Mouse (Mus musculus): Measurements from ENCODE around the gene Rgs8. TPM values are rescaled to one million over a fixed set of nuclear protein-coding genes. Genes with fewer than 3 reads are reported as not detected.

The Rgs8 gene
- polyA plus RNA-seq, 1 experiment from 2014 or later = 0.24 TPM

- H3K27ac ChIP-seq (replicated peaks; ENCODE audit: low read depth, low read length) = no peak overlapping the region
- ATAC-seq (ENCODE audit: insufficient number of reproducible peaks, low FRiP score, low TSS enrichment, low read depth) (no peak), DNase-seq (ENCODE audit: low spot score) (no peak)
- no peak overlapping the region for H3K4me3 ChIP-seq (ENCODE audit: low read depth, low read length)
- no peaks in the 10 kb centered on the region for H3K9me3 ChIP-seq (ENCODE audit: control insufficient read depth, low read length)
- H3K36me3 ChIP-seq (ENCODE audit: control insufficient read depth, insufficient read depth, low read length) = no peaks in the 10 kb centered on the region
- peaks cover 20% of the 10 kb centered on the region for H3K4me1 ChIP-seq (ENCODE audit: control insufficient read depth, insufficient read depth, low read length)
- H3K27me3 ChIP-seq (ENCODE audit: control insufficient read depth, insufficient read depth, low read length) = no peaks in the 10 kb centered on the region
- 69% methylated on average over 4 of the region's 4 CpGs for WGBS
- no peak overlapping the region for H3K9ac ChIP-seq (ENCODE audit: low read length)
- no peak overlapping the region for H3K4me2 ChIP-seq (ENCODE audit: low read depth, severe bottlenecking)
These were observed 14.5 kb downstream of the Rgs8 start for GRCm38 (mm10) chr1:153667244-153667727.

DNA sequence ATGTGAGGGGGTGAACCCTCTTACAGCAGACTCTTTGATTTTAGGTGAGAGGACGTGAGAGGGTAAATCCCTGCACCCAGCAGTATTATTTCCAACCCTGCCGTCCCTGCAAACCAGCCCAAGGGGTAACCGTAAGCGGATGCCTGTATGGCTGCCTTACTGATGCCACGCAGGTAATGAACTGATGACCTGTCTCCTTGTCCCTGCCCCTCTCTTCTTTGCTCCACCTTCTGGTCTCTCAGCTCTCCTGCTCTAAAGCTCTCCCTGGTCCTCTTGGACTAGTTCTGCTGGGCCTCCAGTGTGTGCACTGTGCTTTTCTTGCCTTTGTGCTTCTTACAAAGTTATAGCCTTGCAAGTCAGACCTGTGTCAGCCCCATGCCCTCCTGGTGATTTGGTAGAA, 15.0 kb downstream of the Rgs8 start:
- DNase-seq (ENCODE audit: low spot score) (no peak), ATAC-seq (ENCODE audit: insufficient number of reproducible peaks, low FRiP score, low TSS enrichment, low read depth) (no peak)
- H3K36me3 ChIP-seq (ENCODE audit: control insufficient read depth, insufficient read depth, low read length) = no peaks in the 10 kb centered on the region
- no peaks in the 10 kb centered on the region for H3K9me3 ChIP-seq (ENCODE audit: control insufficient read depth, low read length)
- peaks cover 20% of the 10 kb centered on the region for H3K4me1 ChIP-seq (ENCODE audit: control insufficient read depth, insufficient read depth, low read length)
- no peaks in the 10 kb centered on the region for H3K27me3 ChIP-seq (ENCODE audit: control insufficient read depth, insufficient read depth, low read length)
- H3K4me2 ChIP-seq (ENCODE audit: low read depth, severe bottlenecking) = no peak overlapping the region
- 60% methylated on average over 5 of the region's 5 CpGs for WGBS
- H3K4me3 ChIP-seq (ENCODE audit: low read depth, low read length) = no peak overlapping the region
- no peak overlapping the region for H3K27ac ChIP-seq (replicated peaks; ENCODE audit: low read depth, low read length)
- no peak overlapping the region for H3K9ac ChIP-seq (ENCODE audit: low read length)

DNA sequence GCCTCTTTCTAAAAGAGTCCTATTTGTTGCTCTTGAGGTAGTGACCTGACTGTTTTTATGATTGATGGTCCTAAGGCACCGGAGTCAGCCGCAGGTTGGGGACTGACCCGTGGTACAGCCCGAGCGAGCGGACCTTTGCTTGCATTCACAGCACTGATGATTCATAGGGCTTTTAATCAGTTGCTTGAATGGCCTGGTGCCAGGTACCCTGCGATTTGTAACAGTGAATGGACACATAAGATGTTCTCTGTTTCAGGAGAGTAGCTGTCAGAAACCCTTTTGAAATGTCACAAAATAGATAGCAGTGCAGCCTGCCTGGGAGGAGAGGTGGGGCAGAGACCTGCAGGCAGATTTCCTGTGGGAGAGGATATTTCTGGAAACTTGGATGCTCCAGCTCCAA, 16.3 kb downstream of the Rgs8 start:
- Histone ChIP-seq H3K4me1 (ENCODE audit: control insufficient read depth, insufficient read depth, low read length) (peaks cover 20% of the 10 kb centered on the region), H3K4me3 (ENCODE audit: low read depth, low read length) (no peak overlapping the region), H3K4me2 (ENCODE audit: low read depth, severe bottlenecking) (no peak overlapping the region), H3K36me3 (ENCODE audit: control insufficient read depth, insufficient read depth, low read length) (no peaks in the 10 kb centered on the region), H3K9me3 (ENCODE audit: control insufficient read depth, low read length) (no peaks in the 10 kb centered on the region), H3K27ac (replicated peaks; ENCODE audit: low read depth, low read length) (no peak overlapping the region), H3K9ac (ENCODE audit: low read length) (no peak overlapping the region), H3K27me3 (ENCODE audit: control insufficient read depth, insufficient read depth, low read length) (no peaks in the 10 kb centered on the region)
- DNase-seq (ENCODE audit: low spot score) (no peak), ATAC-seq (ENCODE audit: insufficient number of reproducible peaks, low FRiP score, low TSS enrichment, low read depth) (no peak)
- WGBS = 83% methylated on average over 7 of the region's 7 CpGs

GRCm38 (mm10) chr1:153669728-153670127, 16.9 kb downstream of the Rgs8 start:
- Histone ChIP-seq H3K36me3 (ENCODE audit: control insufficient read depth, insufficient read depth, low read length) (no peaks in the 10 kb centered on the region), H3K4me3 (ENCODE audit: low read depth, low read length) (no peak overlapping the region), H3K9me3 (ENCODE audit: control insufficient read depth, low read length) (no peaks in the 10 kb centered on the region), H3K4me1 (ENCODE audit: control insufficient read depth, insufficient read depth, low read length) (peaks cover 20% of the 10 kb centered on the region), H3K27ac (replicated peaks; ENCODE audit: low read depth, low read length) (no peak overlapping the region), H3K4me2 (ENCODE audit: low read depth, severe bottlenecking) (no peak overlapping the region), H3K9ac (ENCODE audit: low read length) (no peak overlapping the region), H3K27me3 (ENCODE audit: control insufficient read depth, insufficient read depth, low read length) (no peaks in the 10 kb centered on the region)
- 74% methylated on average over 3 of the region's 3 CpGs for WGBS
- no peak for DNase-seq (ENCODE audit: low spot score)
- ATAC-seq (ENCODE audit: insufficient number of reproducible peaks, low FRiP score, low TSS enrichment, low read depth) = no peak

DNA sequence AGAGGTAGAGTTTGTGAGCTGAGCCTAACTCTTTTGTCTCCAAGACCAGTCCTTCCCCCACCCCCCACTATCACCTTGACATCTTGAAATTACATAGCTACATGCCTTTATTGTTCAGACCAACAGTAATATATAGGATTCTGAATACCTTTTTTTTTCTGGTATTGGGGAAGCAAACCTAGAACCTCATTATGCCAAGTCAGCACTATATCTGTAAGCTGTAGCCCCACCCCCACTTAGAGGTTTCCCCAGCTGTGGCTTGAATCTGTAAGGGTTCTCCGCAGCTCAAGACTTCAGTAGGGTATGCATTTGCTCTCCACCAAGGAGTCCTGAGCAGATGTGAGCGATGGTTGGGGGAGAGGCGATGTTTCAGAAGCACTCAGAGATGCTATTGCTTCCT, 18.5 kb downstream of the Rgs8 start:
- Histone ChIP-seq H3K27ac (replicated peaks; ENCODE audit: low read depth, low read length) (no peak overlapping the region), H3K27me3 (ENCODE audit: control insufficient read depth, insufficient read depth, low read length) (no peaks in the 10 kb centered on the region), H3K4me3 (ENCODE audit: low read depth, low read length) (no peak overlapping the region), H3K4me1 (ENCODE audit: control insufficient read depth, insufficient read depth, low read length) (peaks cover 6% of the 10 kb centered on the region), H3K9ac (ENCODE audit: low read length) (no peak overlapping the region), H3K4me2 (ENCODE audit: low read depth, severe bottlenecking) (no peak overlapping the region), H3K9me3 (ENCODE audit: control insufficient read depth, low read length) (no peaks in the 10 kb centered on the region), H3K36me3 (ENCODE audit: control insufficient read depth, insufficient read depth, low read length) (no peaks in the 10 kb centered on the region)
- ATAC-seq (ENCODE audit: insufficient number of reproducible peaks, low FRiP score, low TSS enrichment, low read depth) = no peak
- DNase-seq (ENCODE audit: low spot score) = no peak
- 73% methylated on average over 3 of the region's 3 CpGs for WGBS

GRCm38 (mm10) chr1:153672698-153673097, 19.9 kb downstream of the Rgs8 start:
- 81% methylated on average over 9 of the region's 9 CpGs for WGBS
- Histone ChIP-seq H3K36me3 (ENCODE audit: control insufficient read depth, insufficient read depth, low read length) (no peaks in the 10 kb centered on the region), H3K4me1 (ENCODE audit: control insufficient read depth, insufficient read depth, low read length) (0 out of 2 replicates have a peak, but pooled peaks cover under 1% of the 10 kb centered on the region), H3K9ac (ENCODE audit: low read length) (no peak overlapping the region), H3K9me3 (ENCODE audit: control insufficient read depth, low read length) (no peaks in the 10 kb centered on the region), H3K4me2 (ENCODE audit: low read depth, severe bottlenecking) (no peak overlapping the region), H3K27ac (replicated peaks; ENCODE audit: low read depth, low read length) (no peak overlapping the region), H3K27me3 (ENCODE audit: control insufficient read depth, insufficient read depth, low read length) (no peaks in the 10 kb centered on the region), H3K4me3 (ENCODE audit: low read depth, low read length) (no peak overlapping the region)
- DNase-seq (ENCODE audit: low spot score) = no peak
- no peak for ATAC-seq (ENCODE audit: insufficient number of reproducible peaks, low FRiP score, low TSS enrichment, low read depth)

DNA sequence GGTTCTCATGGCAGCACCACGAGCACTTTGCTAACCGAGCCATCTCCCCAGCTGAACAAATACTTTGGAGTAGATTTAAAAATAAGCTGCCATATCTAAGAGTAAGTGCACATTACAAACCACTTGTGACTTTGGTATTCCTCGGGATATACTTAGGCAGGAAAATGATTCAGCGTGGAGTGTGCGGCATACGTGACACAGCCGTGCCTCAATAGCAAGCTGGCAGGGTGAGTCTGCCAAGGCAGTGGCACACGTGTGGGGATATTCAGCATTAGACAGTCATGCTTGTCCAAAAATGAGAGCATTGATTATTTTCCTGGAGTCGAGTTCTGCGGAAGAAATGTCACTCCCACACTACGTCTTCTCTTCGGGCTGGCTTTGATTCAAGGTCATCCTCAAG, 21.1 kb downstream of the Rgs8 start:
- no peaks in the 10 kb centered on the region for H3K9me3 ChIP-seq (ENCODE audit: control insufficient read depth, low read length)
- H3K27ac ChIP-seq (replicated peaks; ENCODE audit: low read depth, low read length) = no peak overlapping the region
- H3K4me1 ChIP-seq (ENCODE audit: control insufficient read depth, insufficient read depth, low read length) = no peaks in the 10 kb centered on the region
- 93% methylated on average over 12 of the region's 12 CpGs for WGBS
- no peak overlapping the region for H3K9ac ChIP-seq (ENCODE audit: low read length)
- no peaks in the 10 kb centered on the region for H3K27me3 ChIP-seq (ENCODE audit: control insufficient read depth, insufficient read depth, low read length)
- no peak for ATAC-seq (ENCODE audit: insufficient number of reproducible peaks, low FRiP score, low TSS enrichment, low read depth)
- H3K4me2 ChIP-seq (ENCODE audit: low read depth, severe bottlenecking) = no peak overlapping the region
- no peaks in the 10 kb centered on the region for H3K36me3 ChIP-seq (ENCODE audit: control insufficient read depth, insufficient read depth, low read length)
- DNase-seq (ENCODE audit: low spot score) = no peak
- no peak overlapping the region for H3K4me3 ChIP-seq (ENCODE audit: low read depth, low read length)

DNA sequence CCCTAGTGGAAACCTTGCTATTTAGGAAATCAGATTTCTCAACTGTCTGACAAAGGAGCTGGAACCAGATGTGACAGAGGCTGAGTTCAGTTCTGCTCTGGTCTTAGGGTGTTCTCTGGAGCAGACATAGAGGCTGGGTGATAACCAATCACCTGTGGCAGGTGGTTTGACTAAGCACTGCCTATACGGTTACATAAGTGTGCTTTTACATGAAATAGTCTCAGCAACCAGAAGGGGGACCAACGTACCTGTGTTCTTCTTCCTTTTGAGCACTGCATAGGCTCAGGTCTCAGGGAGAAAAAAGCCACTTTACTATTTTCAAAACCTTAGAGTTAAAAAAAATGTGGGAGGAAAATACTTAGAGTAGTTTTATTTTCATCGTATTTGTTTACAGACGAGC, 22.8 kb downstream of the Rgs8 start:
- DNase-seq (ENCODE audit: low spot score) = no peak

GRCm38 (mm10) chr1:153677635-153678034, 24.8 kb downstream of the Rgs8 start:
- ATAC-seq (ENCODE audit: insufficient number of reproducible peaks, low FRiP score, low TSS enrichment, low read depth) (no peak), DNase-seq (ENCODE audit: low spot score) (no peak)
- H3K4me3 ChIP-seq (ENCODE audit: low read depth, low read length) = no peak overlapping the region
- H3K9me3 ChIP-seq (ENCODE audit: control insufficient read depth, low read length) = no peaks in the 10 kb centered on the region
- H3K27me3 ChIP-seq (ENCODE audit: control insufficient read depth, insufficient read depth, low read length) = no peaks in the 10 kb centered on the region
- no peak overlapping the region for H3K27ac ChIP-seq (replicated peaks; ENCODE audit: low read depth, low read length)
- no peaks in the 10 kb centered on the region for H3K4me1 ChIP-seq (ENCODE audit: control insufficient read depth, insufficient read depth, low read length)
- no peaks in the 10 kb centered on the region for H3K36me3 ChIP-seq (ENCODE audit: control insufficient read depth, insufficient read depth, low read length)
- WGBS = 60% methylated on average over 6 of the region's 6 CpGs
- H3K4me2 ChIP-seq (ENCODE audit: low read depth, severe bottlenecking) = no peak overlapping the region
- no peak overlapping the region for H3K9ac ChIP-seq (ENCODE audit: low read length)

More for the DNA sequence above, 22.8 kb downstream of the Rgs8 start:
- Histone ChIP-seq H3K4me1 (ENCODE audit: control insufficient read depth, insufficient read depth, low read length) (no peaks in the 10 kb centered on the region), H3K4me2 (ENCODE audit: low read depth, severe bottlenecking) (no peak overlapping the region), H3K9ac (ENCODE audit: low read length) (no peak overlapping the region), H3K9me3 (ENCODE audit: control insufficient read depth, low read length) (no peaks in the 10 kb centered on the region), H3K36me3 (ENCODE audit: control insufficient read depth, insufficient read depth, low read length) (no peaks in the 10 kb centered on the region), H3K4me3 (ENCODE audit: low read depth, low read length) (no peak overlapping the region), H3K27ac (replicated peaks; ENCODE audit: low read depth, low read length) (no peak overlapping the region), H3K27me3 (ENCODE audit: control insufficient read depth, insufficient read depth, low read length) (no peaks in the 10 kb centered on the region)
- ATAC-seq (ENCODE audit: insufficient number of reproducible peaks, low FRiP score, low TSS enrichment, low read depth) = no peak
- WGBS = 83% methylated on average over 4 of the region's 4 CpGs
